9 mouse cellular contexts compared by ENCODE assay signal in genomic region chr4:46202562-46203126, GRCm38 (mm10). TPM values are rescaled to one million over a fixed set of nuclear protein-coding genes. Genes with fewer than 3 reads are reported as not detected.
DNase-seq lines count a peak whose midpoint lies in the region; ATAC-seq and TF ChIP-seq lines count a peak whose summit lies in the region.
"Had no signal": no experiment of that assay in that cellular context is flagged by ENCODE, and none has a peak within 500 bp of the region (broad histone marks: within the 10 kb centered on the region; RNA-seq: fewer than 3 reads in every experiment).

No protein-coding gene starts in this region.

- no peak for TF ChIP-seq CTCF in kidney, postnatal 0 days (IDR thresholded peaks at IDR 0.05; ENCODE audit: low read depth)

- 11% methylated on average over 23 of the region's 23 CpGs for WGBS in heart, embryonic 11.5 days (ENCODE audit: insufficient replicate concordance)
- WGBS in embryonic facial prominence, embryonic 13.5 days = 4% methylated on average over 23 of the region's 23 CpGs
- 10% methylated on average over 23 of the region's 23 CpGs for WGBS in kidney, postnatal 0 days
- WGBS in stomach, embryonic 15.5 days = 8% methylated on average over 23 of the region's 23 CpGs

- H3K27ac ChIP-seq in heart, embryonic 11.5 days (ENCODE audit: low read depth, low read length) = no peak overlapping the region
- H3K27ac ChIP-seq in embryonic facial prominence, embryonic 13.5 days = peak overlapping the region; percentile 39; the same call in 1 of the 2 replicates
- no peak overlapping the region for H3K27ac ChIP-seq in kidney, postnatal 0 days
- peak overlapping the region; percentile 28; the same call in 1 of the 2 replicates for H3K27ac ChIP-seq in stomach, embryonic 15.5 days

- ATAC-seq in heart, embryonic 11.5 days (replicated peaks; ENCODE audit: insufficient number of reproducible peaks, low FRiP score, low TSS enrichment) = no peak
- no peak for ATAC-seq in embryonic facial prominence, embryonic 13.5 days (ENCODE audit: insufficient number of reproducible peaks, insufficient read depth, low FRiP score, low TSS enrichment, low read depth)
- peak; percentile 19; the same call in 1 of the 2 replicates for ATAC-seq in kidney, postnatal 0 days (replicated peaks; ENCODE audit: low FRiP score, low read depth)
- ATAC-seq in stomach, embryonic 15.5 days (ENCODE audit: insufficient read depth, low FRiP score, low read depth) = no peak

- H3K9ac ChIP-seq in heart, embryonic 11.5 days (ENCODE audit: low read depth, low read length) = no peak overlapping the region
- H3K9ac ChIP-seq in embryonic facial prominence, embryonic 13.5 days = peak overlapping the region; percentile 59
- H3K9ac ChIP-seq in kidney, postnatal 0 days (ENCODE audit: low read depth, low read length) = no peak overlapping the region
- H3K9ac ChIP-seq in stomach, embryonic 15.5 days = no peak overlapping the region

- H3K4me2 ChIP-seq in heart, embryonic 11.5 days = peak overlapping the region; percentile 59
- peak overlapping the region; percentile 58 for H3K4me2 ChIP-seq in embryonic facial prominence, embryonic 13.5 days
- peak overlapping the region; percentile 51 for H3K4me2 ChIP-seq in kidney, postnatal 0 days (ENCODE audit: low read length)
- H3K4me2 ChIP-seq in stomach, embryonic 15.5 days = peak overlapping the region; percentile 39; the same call in 1 of the 2 replicates

- peaks cover 27% of the 10 kb centered on the region for H3K27me3 ChIP-seq in heart, embryonic 11.5 days (ENCODE audit: control insufficient read depth, insufficient read depth, low read length)
- H3K27me3 ChIP-seq in embryonic facial prominence, embryonic 13.5 days = peaks cover 47% of the 10 kb centered on the region
- H3K27me3 ChIP-seq in kidney, postnatal 0 days (ENCODE audit: insufficient read depth, low read length) = 0 out of 2 replicates have a peak, but pooled peaks cover 5% of the 10 kb centered on the region
- H3K27me3 ChIP-seq in stomach, embryonic 15.5 days (replicated peaks) = peaks cover 7% of the 10 kb centered on the region; the same call in 1 of the 2 replicates

- no peaks in the 10 kb centered on the region for H3K36me3 ChIP-seq in heart, embryonic 11.5 days (ENCODE audit: control insufficient read depth, insufficient read depth, low read length)
- no peaks in the 10 kb centered on the region for H3K36me3 ChIP-seq in embryonic facial prominence, embryonic 13.5 days
- no peaks in the 10 kb centered on the region for H3K36me3 ChIP-seq in kidney, postnatal 0 days (ENCODE audit: insufficient read depth, low read length)
- no peaks in the 10 kb centered on the region for H3K36me3 ChIP-seq in stomach, embryonic 15.5 days
- H3K36me3 ChIP-seq: G1E had no signal

- 0 out of 2 replicates have a peak, but pooled peaks cover 2% of the 10 kb centered on the region for H3K9me3 ChIP-seq in heart, embryonic 11.5 days (replicated peaks; ENCODE audit: control insufficient read depth, low read length)
- no peaks in the 10 kb centered on the region for H3K9me3 ChIP-seq in embryonic facial prominence, embryonic 13.5 days
- H3K9me3 ChIP-seq in kidney, postnatal 0 days (replicated peaks; ENCODE audit: low read length) = no peaks in the 10 kb centered on the region
- H3K9me3 ChIP-seq in stomach, embryonic 15.5 days = no peaks in the 10 kb centered on the region

- no peak for DNase-seq in heart, adult 18-20 months
- peak; percentile 31 for DNase-seq in ES-CJ7 (ENCODE audit: low read depth, low spot score)
- DNase-seq in kidney, postnatal 0 days (ENCODE audit: low spot score) = no peak
- no peak for DNase-seq in thymus, adult 18-20 months
- DNase-seq in left cerebral cortex, adult 18-20 months (ENCODE audit: low spot score in 2 of 2) = no peak

- H3K4me1 ChIP-seq in heart, embryonic 11.5 days (ENCODE audit: control insufficient read depth, insufficient read depth, low read length) = no peaks in the 10 kb centered on the region
- peaks cover 8% of the 10 kb centered on the region for H3K4me1 ChIP-seq in embryonic facial prominence, embryonic 13.5 days
- H3K4me1 ChIP-seq in kidney, postnatal 0 days (replicated peaks; ENCODE audit: insufficient read depth, low read length) = 0 out of 2 replicates have a peak, but pooled peaks cover 4% of the 10 kb centered on the region
- no peaks in the 10 kb centered on the region for H3K4me1 ChIP-seq in stomach, embryonic 15.5 days

- H3K4me3 ChIP-seq in heart, embryonic 11.5 days (ENCODE audit: low read depth, low read length) = peak overlapping the region; percentile 12
- peak overlapping the region; percentile 28 for H3K4me3 ChIP-seq in embryonic facial prominence, embryonic 13.5 days
- H3K4me3 ChIP-seq in kidney, postnatal 0 days (replicated peaks; ENCODE audit: low read depth, low read length) = peak overlapping the region; percentile 10
- H3K4me3 ChIP-seq in stomach, embryonic 15.5 days (replicated peaks) = no peak overlapping the region

RNA-seq across cellular contexts. Expression of gene Xpa, which starts 6.5 kb away (rescaled TPM):
- polyA plus RNA-seq in heart, embryonic 11.5 days (2014; fragmentation: Nextera tagmentation; extraction: Ambion mirVana) = 14.4 and 17.1 TPM in 2 replicates
- 1 to 10 TPM; 6.3 to 7.3 TPM for total RNA-seq in heart, adult 18-20 months (2021)
- 29.6 and 31.7 TPM in 2 replicates for polyA plus RNA-seq in embryonic facial prominence, embryonic 13.5 days (2015; fragmentation: Nextera tagmentation; extraction: Ambion mirVana)
- polyA plus RNA-seq in kidney, postnatal 0 days (2015; fragmentation: Nextera tagmentation; extraction: Ambion mirVana) = 30.0 and 31.9 TPM in 2 replicates
- polyA plus RNA-seq in stomach, embryonic 15.5 days (2015; fragmentation: Nextera tagmentation; extraction: Ambion mirVana) = 21.7 and 23.7 TPM in 2 replicates
- total RNA-seq in left cerebral cortex, adult 18-20 months (2021) = 10 to 100 TPM; 10.2 to 11.2 TPM

Comparison
In these comparisons a context has a peak if more than half of its experiments do, and no peak if none do; other contexts are left out.
1. H3K27ac ChIP-seq: peak in embryonic facial prominence, embryonic 13.5 days (single experiment) and stomach, embryonic 15.5 days (single experiment); none in heart, embryonic 11.5 days (single experiment) and kidney, postnatal 0 days (single experiment).
2. Peak in every context shown above with its lines, with median percentiles within 50 percentile points of each other: H3K4me2 ChIP-seq.